Comparison of ENCODE assay signal across 14 mouse cellular contexts in genomic region chr2:33462066-33462465, GRCm38 (mm10).
"Had no signal": no experiment of that assay in that cellular context is flagged by ENCODE, and none has a peak within 500 bp of the region (broad histone marks: within the 10 kb centered on the region; RNA-seq: fewer than 3 reads in every experiment).

No protein-coding gene starts in this region.

- DNase-seq: lung, postnatal 14 days; lung, postnatal 36 days; right cerebral cortex, postnatal 14 days; thymus, adult 2 months; thymus, postnatal 25 days; thymus, postnatal 4 days had no signal

- H3K9me3 ChIP-seq: lung, embryonic 15.5 days; megakaryocyte, embryonic 14.5 days; midbrain, embryonic 13.5 days; midbrain, embryonic 15.5 days; neural tube, embryonic 12.5 days; stomach, embryonic 15.5 days had no signal

- H3K27me3 ChIP-seq: lung, embryonic 15.5 days; megakaryocyte, embryonic 14.5 days; midbrain, embryonic 13.5 days; midbrain, embryonic 15.5 days; neural tube, embryonic 12.5 days; stomach, embryonic 15.5 days had no signal

- H3K27ac ChIP-seq: lung, embryonic 15.5 days; macrophage; midbrain, embryonic 13.5 days; midbrain, embryonic 15.5 days; neural tube, embryonic 12.5 days; stomach, embryonic 15.5 days; stomach, postnatal 0 days had no signal

- H3K9ac ChIP-seq: lung, embryonic 15.5 days; midbrain, embryonic 13.5 days; midbrain, embryonic 15.5 days; neural tube, embryonic 12.5 days; stomach, embryonic 15.5 days had no signal

- H3K4me3 ChIP-seq: lung, embryonic 15.5 days; megakaryocyte, embryonic 14.5 days; midbrain, embryonic 13.5 days; midbrain, embryonic 15.5 days; neural tube, embryonic 12.5 days; stomach, embryonic 15.5 days had no signal
